Mouse (Mus musculus): ENCODE results near the gene Copa. TPM values are rescaled to one million over a fixed set of nuclear protein-coding genes. Genes with fewer than 3 reads are reported as not detected.
A peak's percentile ranks its signal among the peaks of the same experiment; 100 is the strongest.

The Copa gene
- total RNA-seq, 2 experiments from 2014 or later: 146 to 147 TPM

DNA sequence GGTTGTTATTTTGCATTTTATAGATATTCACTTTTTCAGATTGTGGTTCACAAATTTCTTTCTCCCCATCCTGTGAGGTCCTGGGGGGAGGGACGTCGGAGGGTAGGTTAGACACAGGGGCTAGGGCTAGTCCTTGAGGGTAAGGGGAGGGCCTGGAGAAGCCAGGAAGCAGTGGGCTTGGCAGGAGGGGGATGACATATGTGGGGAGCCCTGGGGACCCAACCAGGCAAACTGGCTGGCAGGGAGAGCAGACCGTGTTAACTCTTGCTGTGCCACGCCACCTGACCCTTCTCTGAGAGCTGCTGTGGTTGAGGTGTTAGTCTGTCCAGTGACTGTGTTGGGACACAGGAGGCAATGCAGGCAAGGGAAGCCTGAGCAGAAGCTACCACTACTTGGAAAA, 21.7 kb upstream of the Copa start:
- no peak for TF ChIP-seq CTCF (conservative IDR thresholded peaks at IDR 0.05)
- H3K4me3 ChIP-seq: no peak overlapping the region
- no peak overlapping the region for H3K27ac ChIP-seq
- no peak for DNase-seq (ENCODE audit: low spot score in 2 of 2)

DNA sequence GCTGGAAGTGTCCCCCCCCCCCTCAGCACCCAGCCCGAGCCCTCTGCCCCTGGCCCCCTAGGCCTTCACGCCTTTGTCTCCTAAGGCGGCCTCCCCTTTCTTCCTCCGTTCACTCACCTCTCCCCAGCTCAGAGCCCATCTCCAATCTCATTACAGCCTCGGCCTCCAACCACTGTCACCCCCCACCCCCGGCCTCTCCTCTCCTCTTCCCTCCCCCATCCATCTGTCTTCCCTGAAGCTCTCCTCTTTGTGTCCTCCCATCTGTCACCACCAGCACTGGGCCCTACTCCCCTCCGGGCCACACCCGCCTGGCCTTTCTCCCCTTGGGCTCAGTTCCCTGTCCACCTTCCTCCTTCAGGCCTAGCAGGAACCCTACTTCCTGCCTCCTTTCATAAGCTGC, 21.1 kb upstream of the Copa start:
- no peak for TF ChIP-seq CTCF (conservative IDR thresholded peaks at IDR 0.05)
- H3K4me3 ChIP-seq: no peak overlapping the region
- DNase-seq (ENCODE audit: low spot score in 2 of 2): no peak
- no peak overlapping the region for H3K27ac ChIP-seq

DNA sequence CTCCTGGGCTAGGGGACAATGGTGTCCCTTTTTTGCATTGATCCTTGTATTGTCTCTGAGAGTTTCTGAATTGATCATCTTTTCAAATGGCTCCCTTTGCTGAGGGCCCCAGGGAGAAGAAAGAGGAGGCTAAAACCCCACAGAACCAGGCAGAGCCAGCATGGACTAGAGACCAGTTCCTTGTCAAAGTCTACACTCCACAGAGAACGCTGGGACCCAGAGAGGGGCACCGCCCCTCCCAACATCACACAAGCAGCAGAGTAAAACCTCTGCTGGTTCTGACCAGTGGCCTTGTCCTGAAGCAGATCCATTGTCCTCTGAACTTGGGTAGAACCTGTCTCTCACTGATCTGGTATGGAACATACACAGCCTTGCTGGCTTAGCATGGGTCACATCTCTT, 20.2 kb upstream of the Copa start:
- H3K27ac ChIP-seq: no peak overlapping the region
- H3K4me3 ChIP-seq: no peak overlapping the region
- no peak for TF ChIP-seq CTCF (conservative IDR thresholded peaks at IDR 0.05)
- no peak for DNase-seq (ENCODE audit: low spot score in 2 of 2)

DNA sequence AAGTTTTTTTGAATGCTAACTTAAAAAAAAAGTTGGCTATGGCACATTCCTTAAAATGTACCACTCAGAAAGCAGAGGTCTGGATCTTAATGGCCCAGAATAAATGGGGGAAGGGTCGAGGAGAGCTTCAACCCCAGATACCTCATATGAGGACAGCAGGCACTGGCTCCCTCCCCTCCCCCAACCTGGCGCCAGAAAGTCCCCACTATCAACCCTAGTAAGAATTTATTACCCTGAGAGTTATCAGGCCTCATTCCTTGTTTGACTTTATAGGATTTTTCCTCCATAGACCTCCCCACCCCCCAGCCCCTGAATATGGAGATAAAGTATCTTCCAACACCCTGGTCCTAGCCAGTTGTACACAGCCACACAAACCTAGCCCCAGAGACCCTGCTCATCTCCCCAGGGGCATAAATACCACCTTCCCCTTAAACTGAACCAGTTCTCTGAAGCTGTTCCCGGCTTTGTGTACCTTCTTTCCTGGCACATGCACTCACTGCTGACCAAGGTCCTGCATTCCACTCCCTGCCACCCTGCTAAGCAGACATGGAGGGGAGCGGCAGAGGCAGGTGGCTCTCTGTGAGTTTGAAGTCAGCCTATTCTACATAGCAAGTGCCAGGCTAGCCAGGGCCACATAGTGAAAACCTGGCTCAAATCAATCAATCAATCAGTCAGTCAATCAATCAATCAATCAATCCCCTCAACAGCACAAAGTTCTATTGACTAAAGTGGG, 18.9 kb upstream of the Copa start:
- H3K4me3 ChIP-seq: no peak overlapping the region
- TF ChIP-seq CTCF (conservative IDR thresholded peaks at IDR 0.05): no peak
- H3K27ac ChIP-seq: no peak overlapping the region; the same call in 1 of the 2 replicates
- no peak for DNase-seq (ENCODE audit: low spot score in 2 of 2)

DNA sequence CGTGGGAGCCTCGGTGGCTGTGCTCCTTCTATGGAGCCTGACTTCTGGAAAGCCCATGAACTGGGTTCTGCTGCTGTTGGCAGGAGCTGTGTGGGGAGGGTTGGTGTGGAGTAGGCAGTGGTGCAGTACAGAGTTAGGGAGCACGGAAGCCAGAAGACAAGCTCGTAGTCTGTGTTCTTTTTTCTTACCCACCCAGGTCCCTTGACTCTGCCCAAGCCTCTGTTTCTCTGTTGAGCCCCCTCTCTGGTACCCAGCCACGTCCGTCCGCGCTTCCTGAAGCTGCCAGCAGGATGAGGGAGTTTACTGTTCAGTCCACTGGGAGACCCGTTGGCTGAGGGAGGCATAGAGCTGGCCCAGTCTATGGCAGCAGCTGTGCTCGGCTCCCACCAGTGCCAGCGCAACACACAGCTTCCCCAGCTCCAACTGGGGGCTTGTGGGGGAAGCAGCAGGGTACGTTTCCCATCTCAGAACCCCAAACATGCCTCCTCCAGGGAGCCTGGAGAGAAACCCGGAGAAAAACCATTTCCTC, 17.7 kb upstream of the Copa start:
- H3K27ac ChIP-seq: peak overlapping the region; percentile 79
- TF ChIP-seq CTCF (conservative IDR thresholded peaks at IDR 0.05): peak; percentile 34; the same call in 1 of the 2 replicates
- H3K4me3 ChIP-seq: no peak overlapping the region
- peak in 1 of 2 experiments; percentile 30 for DNase-seq (ENCODE audit: low spot score in 2 of 2)

DNA sequence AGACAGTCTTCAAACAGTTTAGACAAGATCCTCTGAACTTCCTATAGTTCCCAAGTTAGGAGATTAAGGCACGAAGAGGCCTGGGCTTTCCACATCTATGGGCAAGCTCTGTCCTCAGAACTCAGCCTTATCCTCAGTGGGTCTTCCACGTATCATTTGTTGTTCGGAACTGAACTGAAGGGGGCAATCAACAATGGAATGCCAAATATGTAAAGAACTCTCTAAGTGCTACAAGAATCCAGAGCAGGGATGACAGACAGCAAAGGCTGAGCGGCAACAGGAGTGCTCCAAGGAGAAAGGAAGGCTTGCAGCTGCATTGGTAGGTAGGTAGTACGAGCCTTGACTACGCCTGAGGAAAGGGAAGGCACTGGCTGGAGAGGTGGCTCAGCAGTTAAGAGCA, 12.1 kb upstream of the Copa start:
- no peak overlapping the region for H3K27ac ChIP-seq
- no peak for DNase-seq (ENCODE audit: low spot score in 2 of 2)
- no peak for TF ChIP-seq CTCF (conservative IDR thresholded peaks at IDR 0.05)
- H3K4me3 ChIP-seq: no peak overlapping the region

DNA sequence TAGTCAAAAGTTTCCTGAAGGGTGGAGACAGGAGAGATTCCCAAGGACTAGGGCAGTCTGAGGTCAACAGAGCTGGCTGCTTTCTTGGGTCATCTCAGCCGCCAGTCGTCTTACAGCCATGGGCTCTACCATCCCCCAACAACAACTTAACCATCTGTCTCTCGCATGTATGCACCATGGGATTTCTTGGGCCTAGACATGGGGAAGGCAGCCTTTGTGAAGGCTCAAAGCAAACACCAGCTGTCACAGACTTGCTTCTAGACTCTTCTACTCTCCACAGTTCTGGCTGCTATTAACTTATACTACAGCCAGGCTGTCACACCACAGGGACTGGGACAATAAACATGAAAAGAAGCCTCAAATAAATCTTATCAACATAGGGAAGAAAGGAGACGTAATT, 10.8 kb upstream of the Copa start:
- H3K4me3 ChIP-seq: no peak overlapping the region
- no peak overlapping the region for H3K27ac ChIP-seq
- no peak for TF ChIP-seq CTCF (conservative IDR thresholded peaks at IDR 0.05)
- no peak for DNase-seq (ENCODE audit: low spot score in 2 of 2)

DNA sequence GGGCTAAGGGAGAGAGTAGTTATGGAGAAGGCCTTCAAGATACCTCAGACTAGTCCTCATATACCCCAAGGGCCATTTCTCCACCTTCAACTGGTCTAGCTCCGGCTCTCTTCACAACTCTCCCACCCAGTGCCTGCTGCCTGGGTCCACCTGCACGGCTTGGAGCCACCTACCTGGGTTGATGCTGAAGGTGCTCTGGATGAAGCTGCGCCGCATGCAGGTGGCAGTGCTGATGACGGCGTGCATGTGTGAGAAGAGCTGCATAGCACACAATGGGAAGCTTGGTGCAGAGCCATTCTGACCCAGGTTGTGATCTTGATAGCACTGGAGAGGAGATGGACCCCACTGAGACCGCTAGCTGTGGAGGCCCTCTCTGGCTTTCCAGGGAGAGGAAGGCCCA, 9.7 kb upstream of the Copa start:
- no peak for TF ChIP-seq CTCF (conservative IDR thresholded peaks at IDR 0.05)
- no peak for DNase-seq (ENCODE audit: low spot score in 2 of 2)
- H3K4me3 ChIP-seq: no peak overlapping the region
- no peak overlapping the region for H3K27ac ChIP-seq

DNA sequence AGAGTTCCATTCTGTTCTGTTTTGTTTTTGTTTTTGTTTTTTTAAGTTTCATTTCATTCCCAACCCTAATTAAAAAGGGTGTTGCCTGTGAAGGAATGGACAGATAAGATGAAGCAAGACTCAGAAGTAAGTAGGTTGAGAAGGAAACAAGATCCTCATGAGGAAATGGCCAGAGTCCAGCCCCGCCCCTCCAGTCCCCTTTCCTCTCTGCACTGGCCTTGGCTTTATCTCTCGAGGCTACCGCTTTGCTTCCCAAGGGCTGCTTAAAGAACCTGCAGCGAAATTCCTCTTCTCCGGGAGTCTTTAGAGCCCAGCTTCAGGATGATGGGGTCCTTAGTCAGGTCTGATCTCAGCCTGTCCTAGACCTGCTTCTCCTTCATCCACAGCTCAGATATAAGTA, 4.3 kb upstream of the Copa start:
- TF ChIP-seq CTCF (conservative IDR thresholded peaks at IDR 0.05): no peak
- Histone ChIP-seq H3K27ac (no peak overlapping the region), H3K4me3 (no peak overlapping the region)
- DNase-seq (ENCODE audit: low spot score in 2 of 2): no peak

DNA sequence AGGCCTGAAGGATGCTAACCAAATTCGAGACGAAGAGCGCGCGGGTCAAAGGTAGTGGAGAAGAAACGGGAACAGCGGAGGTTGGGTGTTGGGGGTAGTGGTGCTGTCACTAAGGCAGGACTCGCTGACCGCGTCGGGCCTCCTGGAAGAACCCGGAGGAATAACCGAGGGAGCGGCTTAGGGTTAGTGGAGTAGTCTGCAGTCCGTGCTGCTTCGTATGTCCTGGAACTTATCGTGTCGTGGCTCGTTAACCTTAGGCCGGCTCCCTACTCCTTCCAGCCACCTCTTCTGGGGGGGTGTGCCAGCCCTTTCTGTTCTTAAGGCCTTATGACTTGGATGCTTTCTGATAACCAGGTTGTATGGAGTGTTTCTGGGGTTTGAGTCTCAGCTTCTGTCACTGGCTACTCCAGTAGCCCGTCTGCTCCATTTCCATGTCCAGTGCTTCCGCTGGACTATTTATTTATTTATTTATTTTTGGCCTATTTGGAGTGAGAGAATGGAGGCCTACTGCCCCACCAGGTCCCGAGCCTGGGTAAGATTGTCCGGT, 643 bp downstream of the Copa start:
- DNase-seq (ENCODE audit: low spot score in 2 of 2): no peak
- TF ChIP-seq CTCF (conservative IDR thresholded peaks at IDR 0.05): no peak
- peak overlapping the region; percentile 87 for H3K4me3 ChIP-seq
- peak overlapping the region; percentile 93 for H3K27ac ChIP-seq

DNA sequence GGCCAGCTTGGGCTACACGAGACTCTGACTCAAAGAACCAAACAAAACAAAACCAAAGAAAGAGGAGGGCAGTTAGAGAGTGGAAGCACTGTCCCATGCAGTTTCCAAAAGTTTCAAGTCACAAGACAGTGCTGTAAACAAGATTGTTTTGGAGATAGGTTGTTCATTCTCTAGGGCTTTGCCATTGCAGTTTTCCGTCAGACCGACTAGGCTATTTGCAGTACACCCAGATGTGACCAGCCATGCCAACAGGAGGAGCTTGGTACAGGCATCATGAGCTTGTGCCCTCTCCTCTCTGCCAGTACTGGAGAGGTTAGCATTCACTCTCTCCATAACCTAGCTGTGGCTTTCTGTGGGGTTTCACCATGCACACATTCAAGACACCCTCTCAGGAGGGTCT, 11.2 kb downstream of the Copa start:
- Histone ChIP-seq H3K27ac (no peak overlapping the region), H3K4me3 (no peak overlapping the region)
- DNase-seq (ENCODE audit: low spot score in 2 of 2): no peak
- TF ChIP-seq CTCF (conservative IDR thresholded peaks at IDR 0.05): no peak

DNA sequence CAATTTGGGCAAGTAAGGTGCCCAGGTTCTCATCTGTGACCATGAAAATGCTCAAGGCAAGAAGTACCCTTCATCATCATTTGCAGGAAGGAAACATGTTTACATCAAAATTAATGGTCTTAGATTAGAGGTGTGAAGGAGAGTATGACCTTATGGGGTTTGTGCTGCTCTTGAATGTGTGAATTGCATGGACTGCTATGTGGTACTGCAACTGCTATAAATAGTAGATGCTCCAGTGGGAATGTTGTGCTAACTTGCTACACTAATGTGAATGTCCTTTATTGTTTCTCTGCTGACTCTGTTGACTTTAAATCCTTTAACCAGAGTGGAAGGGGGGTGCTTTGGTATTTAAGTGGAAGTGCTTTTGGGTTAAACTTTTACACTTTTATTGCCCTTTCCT, 12.0 kb downstream of the Copa start:
- Histone ChIP-seq H3K27ac (no peak overlapping the region), H3K4me3 (no peak overlapping the region)
- DNase-seq (ENCODE audit: low spot score in 2 of 2): no peak
- no peak for TF ChIP-seq CTCF (conservative IDR thresholded peaks at IDR 0.05)

DNA sequence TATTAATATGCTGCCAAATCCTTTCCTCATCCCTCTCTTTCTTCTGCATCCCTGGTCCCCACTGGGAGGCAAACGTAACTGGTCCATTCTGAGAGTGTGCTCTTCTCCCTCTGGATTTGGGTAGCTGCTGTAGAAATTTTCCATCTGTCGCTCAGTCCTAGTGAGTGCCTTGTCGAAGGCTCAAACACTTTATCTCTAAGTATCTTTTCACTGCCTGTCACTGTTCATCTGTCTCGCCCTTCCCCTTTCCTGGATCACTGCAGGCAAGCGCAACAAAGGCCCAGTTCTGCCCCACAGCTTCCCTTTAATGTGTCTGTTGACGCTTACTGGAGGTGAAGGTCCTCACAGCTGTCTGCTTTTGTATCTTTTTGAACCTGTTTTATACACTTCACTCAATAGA, 12.9 kb downstream of the Copa start:
- H3K27ac ChIP-seq: no peak overlapping the region
- no peak for DNase-seq (ENCODE audit: low spot score in 2 of 2)
- no peak for TF ChIP-seq CTCF (conservative IDR thresholded peaks at IDR 0.05)
- no peak overlapping the region for H3K4me3 ChIP-seq
